Mouse (Mus musculus): ENCODE measurements around the gene Col18a1.
"Not testable (repeated sequence)": the region's sequence is repeated elsewhere in the genome, so short reads cannot be mapped to it uniquely, and the experiment has no call there.

Gene Col18a1

DNA sequence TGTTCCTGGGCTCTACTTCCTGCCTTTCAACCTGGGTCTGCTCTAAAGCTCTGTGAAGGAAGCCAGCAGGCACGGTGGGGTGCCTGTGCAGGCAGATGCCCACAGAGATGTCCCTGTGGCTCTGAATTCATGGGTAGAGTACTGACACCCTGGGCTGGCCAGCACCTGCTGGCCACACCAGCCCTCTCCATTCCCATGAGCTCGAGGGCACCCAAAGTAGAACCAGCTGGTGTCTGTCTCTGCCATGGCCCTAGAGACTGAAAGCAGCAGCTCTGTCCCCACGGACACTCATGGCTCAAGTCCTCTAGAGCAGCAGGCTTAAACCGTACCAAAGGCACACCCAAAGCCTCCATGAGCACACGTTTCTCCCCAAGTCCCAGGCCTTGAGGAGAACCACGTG is 30.1 kb downstream of the Col18a1 start:
- DNase-seq (ENCODE audit: low spot score in 2 of 2): no peak

DNA sequence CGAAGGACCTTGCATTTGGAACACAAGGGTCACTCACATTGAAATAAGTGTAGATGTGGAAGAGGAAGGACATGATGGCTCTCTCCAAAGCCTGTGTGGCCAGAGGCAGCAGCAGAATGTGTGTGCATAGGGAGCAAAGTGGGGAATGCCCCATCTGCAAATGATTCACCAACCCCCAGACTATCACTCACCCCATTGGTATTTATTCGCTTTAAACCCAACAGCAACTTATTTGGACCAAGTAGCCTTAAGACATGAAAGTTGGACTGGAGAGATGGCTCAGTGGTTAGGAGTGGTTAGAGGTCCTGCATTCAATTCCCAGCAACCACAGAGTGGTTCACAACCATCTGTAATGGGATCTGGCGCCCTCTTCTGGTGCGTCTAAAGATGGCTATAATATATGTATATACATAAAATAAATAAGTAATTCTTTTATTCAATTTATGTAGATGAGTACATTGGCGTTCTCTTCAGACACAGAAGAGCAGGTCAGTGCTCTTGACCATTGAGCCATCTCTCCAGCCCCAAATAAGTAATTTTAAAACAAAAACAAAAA is 31.0 kb downstream of the Col18a1 start:
- peak in 1 of 2 experiments; percentile 62 for DNase-seq (ENCODE audit: low spot score in 2 of 2)

DNA sequence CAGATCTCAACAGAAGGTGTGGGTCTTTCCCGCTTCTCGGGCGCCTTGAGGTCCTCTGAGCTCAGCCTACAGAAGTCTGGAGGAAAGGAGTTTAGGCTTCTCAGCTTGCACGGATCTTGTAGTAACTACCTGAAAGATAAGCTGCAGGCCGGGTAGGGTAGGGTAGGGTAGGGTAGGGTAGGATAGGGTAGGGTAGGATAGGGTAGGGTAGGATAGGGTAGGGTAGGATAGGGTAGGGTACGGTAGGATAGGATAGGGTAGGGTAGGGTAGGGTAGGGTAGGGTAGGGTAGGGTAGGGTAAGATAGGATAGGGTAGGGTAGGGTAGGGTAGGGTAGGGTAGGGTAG is 31.6 kb downstream of the Col18a1 start:
- not testable (repeated sequence) for DNase-seq (ENCODE audit: low spot score in 2 of 2)

DNA sequence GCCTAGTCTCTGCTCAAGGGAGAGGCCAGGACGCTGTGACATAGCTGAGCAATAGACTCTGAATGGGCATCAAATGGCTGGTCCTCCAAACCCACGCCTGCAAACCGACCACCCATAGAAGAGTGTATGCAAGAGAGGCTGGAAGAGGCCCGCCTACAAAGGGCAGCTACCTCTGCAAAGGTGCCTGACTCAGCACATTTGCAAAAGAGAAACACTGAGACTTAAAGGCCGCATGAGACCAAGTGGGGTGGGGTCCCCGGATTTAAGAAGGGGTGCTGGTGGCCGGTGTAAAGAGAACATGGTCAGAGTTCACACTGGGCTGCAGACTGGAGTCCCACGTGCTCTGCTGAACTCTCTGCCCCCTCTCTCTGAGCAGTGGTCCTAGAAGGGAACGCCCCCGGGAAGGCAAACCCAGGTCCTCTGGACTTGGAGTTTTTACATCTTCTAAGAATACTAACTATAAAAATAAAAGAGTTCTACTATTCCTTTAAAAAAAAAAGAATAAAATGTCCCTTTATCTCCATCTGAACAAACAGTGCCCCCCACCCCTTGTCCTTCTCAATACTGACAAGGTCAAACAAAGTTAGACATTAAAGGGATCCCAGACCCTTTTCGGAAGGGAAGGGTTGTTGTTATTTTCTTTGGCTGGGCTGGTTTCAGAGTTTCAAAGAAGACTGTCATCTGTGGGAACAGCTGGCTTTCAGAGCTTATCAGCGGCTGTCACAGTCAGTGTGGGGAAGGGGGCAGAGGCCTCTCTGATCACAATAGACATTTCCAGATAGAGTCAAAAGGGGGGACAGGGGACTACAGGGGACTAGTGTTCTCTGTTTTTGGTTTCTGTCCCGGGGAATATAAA is 32.2 kb downstream of the Col18a1 start:
- no peak for DNase-seq (ENCODE audit: low spot score in 2 of 2)

DNA sequence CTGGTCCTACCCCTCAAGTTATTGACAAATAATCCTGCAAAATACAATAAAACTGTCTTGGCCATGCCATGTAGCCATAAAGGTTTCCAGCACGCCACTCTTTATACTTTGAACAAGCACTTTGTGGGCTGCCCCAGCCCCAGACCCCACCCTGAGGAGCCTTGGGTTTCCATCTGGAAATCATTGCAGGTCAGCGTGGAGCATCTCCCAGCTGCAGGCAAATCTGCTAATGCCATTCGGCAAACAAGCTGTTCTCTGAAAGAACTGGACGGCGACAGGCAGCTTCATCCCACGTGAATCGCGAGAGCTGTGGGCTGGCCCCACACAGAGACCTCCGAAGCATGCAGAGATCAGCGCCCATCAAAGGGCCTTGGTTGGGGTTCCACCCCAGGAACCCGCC is 34.2 kb downstream of the Col18a1 start:
- DNase-seq (ENCODE audit: low spot score in 2 of 2): no peak

DNA sequence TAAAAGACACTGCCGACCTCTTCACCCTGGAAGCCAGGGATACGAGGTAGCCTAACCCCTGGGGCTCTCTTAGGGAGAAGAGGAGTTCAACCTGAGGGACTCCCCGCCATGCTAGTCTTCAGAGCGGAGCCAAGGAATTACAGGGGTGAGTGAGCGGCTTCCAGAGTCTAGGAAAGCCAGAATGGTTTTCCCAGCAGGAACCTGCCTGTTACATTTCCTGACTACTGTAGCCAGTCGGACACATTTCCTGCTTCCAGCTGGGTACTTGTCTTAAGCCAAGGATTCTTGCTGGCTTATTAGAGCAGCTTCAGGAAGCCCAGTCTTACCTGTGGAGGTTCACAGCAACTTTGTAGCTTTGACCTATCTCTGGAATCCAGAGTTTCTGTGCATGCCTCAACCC is 34.8 kb downstream of the Col18a1 start:
- no peak for DNase-seq (ENCODE audit: low spot score in 2 of 2)

DNA sequence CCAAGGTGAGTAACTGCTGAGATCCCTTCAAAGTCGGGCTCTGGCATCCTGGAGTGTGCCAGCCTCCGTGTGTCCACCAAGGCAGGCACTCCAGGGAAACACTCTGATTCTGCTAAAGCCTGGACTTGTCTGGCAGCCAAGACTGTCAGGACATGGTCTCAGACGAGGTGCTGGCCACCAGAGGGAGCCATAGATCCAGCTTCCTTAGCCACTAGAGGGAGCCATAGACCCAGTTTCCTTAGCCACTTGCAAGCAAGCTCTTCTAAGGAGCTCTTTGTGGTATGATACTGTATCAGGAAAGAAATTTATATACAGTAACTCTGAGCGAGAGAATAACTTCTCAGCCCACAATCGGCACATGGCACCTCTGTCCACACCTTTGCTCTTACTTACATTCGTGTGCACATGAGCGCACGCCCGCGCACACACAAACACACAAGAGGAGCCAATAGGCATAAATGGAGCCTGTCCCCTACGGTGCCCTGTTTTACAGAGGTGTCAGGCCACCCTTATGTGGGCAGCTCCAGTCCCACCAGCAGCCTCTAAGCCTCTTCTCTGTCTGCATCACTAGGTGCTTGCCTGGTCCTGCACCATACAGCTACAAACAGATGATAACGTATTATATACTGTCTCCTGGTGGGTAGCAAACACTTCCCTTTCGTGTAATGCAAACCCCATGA is 35.6 kb downstream of the Col18a1 start:
- peak; percentile 85 to 89 for DNase-seq (ENCODE audit: low spot score in 2 of 2)

DNA sequence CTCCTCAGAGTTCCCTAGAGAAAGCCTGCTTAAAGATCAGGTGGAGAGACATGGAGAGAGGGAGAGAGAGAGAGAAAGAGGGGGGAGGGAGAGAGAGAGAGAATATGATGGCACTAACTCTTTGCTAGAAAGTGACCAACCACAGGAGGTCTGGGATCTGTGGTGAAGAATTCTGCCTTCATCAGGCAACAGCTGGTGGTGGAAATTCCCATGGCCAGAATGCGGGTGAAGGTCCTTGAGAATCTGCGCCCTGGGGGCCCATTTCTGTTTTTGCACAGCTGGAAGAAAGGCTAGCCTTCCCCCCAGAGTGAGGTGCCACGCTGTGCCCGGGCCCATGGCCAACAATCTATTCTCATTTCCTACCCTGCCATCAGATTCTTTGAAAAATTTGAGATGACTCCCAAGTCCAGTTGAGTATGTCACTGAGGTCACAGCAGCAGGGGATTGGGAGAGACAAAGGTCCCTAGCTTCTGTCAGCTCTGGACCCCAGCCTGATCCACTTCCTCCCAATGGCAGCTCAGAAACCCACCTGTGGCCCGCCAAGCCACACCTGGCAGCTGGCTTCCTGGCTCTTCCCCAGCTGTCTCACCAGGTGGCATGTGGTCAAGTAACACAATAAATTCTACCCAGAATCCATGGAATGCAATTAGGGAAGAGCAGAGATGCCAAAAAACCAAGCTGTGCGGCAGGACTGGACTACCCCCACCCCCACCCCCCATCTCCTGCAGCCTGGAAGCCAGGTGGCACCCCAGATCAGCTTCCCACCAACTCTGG is 36.5 kb downstream of the Col18a1 start:
- no peak for DNase-seq (ENCODE audit: low spot score in 2 of 2)

DNA sequence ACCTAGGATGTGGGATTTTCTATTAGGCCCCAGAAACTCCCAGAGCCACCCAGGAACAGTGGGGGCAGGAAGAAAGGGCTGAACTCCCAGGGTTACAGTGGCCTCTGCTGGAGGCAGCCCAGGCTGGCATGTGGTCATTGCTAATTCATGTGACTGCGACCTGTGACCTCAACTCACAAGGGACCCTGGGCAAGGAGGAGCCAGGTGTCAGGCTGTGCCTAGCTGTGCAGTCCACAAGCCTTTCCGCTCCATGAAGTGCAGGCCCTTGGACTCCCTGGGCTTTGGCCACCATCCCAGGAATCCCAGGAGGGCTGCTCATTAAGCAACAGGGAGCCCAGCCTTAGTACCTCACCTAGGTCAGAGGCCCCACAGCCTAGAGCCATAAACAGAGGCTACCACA is 38.4 kb downstream of the Col18a1 start:
- no peak for DNase-seq (ENCODE audit: low spot score in 2 of 2)

DNA sequence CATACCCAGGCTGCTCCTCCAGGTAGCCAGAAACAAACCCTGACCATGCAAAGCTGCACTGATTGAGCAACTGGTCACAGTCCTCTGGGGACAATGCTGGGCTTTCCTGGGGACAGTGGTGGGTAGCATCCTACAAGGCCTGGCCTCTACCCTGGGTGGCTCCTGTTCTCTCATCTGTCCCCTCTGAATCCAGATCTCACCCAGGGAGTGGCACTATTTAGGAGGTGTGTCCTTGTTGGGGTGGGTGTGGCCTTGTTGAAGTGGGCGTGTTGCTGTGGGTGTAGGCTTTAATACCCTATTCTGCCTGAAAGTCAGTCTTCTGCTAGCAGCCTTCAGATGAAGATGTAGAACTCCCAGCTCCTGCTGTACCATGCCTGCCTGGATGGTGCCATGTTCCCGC is 39.8 kb downstream of the Col18a1 start:
- DNase-seq (ENCODE audit: low spot score in 2 of 2): no peak

DNA sequence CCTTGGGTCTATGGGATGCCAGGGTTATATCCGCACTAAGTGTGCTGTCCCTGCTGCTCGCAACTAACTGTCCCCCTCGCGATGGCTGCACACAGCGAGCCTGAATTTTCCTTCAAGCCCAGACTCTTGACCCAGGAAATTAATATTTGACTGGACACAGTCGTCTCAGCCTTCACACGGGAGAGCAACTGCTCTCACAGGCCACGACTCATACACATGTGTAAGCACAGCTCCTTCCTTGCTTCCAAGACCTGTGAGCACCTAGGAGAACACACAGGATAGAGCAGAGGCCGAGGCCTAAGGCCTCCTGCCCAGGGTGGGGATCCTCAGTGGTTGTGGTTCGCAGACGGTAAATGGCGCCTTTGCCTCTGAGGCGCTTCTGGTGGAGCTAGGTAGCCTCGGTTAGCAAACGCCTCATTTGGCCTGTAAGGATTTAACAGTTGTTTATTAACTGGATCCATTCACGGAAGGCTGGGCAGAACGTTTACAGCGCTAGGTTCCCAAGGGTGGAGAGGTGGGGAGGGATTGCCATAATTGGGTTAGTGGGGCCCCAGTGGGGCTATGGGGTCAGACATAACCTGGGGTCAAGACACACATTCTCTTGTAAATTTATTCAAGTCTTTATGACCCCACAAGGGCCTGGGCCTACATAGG is 41.1 kb downstream of the Col18a1 start:
- no peak for DNase-seq (ENCODE audit: low spot score in 2 of 2)

DNA sequence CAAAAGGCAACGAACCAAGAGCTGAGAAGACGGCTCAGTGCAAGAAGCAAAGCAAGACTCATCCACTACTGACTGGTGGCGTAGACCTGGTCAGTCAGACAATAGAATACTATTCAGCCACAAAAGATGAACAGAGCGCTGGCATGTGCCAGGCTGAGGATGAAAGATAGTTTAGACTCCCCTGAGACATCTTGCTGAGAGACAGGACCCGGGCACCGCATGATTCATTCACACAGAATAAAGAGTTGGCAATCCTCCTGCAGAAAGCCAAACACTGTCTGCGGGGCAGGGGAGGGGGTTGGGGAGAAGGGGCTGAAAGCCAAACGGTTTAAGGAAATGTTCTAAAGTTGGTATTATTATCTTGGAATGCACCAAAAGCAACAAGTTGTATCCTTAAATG is 42.4 kb downstream of the Col18a1 start:
- DNase-seq (ENCODE audit: low spot score in 2 of 2): no peak

DNA sequence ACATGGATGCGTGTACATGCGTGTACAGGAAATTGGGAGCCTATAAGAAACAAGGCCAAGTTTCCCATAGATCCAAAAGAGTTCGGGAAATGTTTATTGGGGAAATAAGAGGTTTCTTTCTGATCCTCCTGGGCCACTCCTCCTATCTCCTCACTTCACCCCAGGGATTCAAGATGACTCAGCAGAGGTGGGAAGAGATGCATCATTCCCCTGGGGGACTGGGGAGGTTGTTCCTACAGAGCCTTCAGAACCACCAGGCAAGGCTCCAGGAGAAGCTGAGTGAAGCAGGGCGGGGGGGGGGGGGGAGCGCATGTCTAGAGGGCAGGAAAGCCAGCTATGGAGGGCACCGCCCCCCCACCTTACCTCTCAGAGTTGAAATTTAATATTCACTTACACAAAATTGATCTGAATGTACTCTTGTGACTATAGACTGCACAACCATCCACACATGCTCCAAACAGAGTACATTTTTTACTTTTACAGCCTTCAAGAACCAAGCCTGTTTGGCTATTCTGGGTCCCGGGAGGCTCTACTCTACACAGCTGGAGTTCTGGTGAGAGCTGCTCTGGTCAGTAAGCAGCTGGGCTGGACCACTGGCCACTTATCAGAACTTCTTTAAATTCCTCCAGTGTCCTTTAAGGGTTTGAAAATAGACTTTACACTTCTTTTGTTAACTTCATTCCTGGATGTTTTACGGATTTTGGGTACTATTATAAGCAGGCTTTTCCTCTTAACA is 44.9 kb downstream of the Col18a1 start:
- no peak for DNase-seq (ENCODE audit: low spot score in 2 of 2)

DNA sequence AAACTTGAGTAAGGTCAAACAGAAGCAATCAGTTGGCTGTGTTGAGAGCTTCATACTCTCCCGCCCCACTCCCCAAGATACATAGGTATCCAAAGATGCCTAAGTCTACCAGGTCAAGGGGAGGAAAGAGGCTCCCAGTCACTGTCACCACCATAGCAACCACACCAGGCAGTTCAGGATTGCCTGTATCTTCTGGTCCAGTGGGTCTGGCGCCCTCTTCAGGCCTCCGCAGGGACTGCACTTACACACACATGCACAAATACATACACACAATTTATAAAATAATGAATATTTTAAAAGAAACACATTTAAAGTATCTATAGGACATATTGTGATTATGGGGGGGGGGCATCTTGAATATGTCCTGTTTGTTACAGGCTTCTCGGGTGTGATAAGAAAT is 45.8 kb downstream of the Col18a1 start:
- DNase-seq (ENCODE audit: low spot score in 2 of 2): no peak

DNA sequence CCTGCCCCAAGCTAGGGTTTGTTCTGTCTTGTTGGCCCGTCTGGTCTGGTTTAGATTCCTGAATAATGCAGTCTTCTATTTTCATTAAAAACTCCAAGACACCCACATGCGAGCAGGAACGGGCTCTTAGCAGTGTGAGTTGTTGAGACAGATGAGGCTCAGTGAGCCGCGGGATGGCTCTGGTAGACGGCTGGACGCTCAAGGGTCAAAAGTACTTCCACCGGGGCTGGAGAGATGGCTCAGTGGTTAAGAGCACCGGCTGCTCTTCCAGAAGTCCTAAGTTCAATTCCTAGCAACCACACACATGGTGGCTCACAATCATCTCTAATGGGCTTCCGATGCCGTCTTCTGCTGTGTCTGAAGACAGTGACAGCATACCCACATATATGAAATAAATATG is 46.9 kb downstream of the Col18a1 start:
- no peak for DNase-seq (ENCODE audit: low spot score in 2 of 2)

DNA sequence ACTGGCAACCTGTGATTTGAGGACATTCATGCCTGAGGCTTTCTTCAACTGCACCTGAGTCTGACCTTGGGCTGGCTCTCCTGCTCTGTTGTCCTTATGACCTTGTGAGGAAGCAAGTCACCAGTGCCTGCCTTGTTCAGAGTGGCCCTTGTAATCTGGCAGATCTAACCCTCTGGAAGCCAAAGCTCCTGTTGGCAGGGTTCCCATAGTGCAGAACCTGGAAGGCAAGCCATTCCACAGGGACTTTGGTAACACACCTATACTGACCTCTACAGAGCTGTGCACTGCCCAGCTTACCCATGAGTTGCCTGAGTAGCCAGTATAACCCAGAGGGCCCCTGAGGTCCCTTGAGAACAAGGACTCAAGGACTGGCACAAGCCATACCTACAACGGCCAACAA is 48.0 kb downstream of the Col18a1 start:
- DNase-seq (ENCODE audit: low spot score in 2 of 2): no peak

DNA sequence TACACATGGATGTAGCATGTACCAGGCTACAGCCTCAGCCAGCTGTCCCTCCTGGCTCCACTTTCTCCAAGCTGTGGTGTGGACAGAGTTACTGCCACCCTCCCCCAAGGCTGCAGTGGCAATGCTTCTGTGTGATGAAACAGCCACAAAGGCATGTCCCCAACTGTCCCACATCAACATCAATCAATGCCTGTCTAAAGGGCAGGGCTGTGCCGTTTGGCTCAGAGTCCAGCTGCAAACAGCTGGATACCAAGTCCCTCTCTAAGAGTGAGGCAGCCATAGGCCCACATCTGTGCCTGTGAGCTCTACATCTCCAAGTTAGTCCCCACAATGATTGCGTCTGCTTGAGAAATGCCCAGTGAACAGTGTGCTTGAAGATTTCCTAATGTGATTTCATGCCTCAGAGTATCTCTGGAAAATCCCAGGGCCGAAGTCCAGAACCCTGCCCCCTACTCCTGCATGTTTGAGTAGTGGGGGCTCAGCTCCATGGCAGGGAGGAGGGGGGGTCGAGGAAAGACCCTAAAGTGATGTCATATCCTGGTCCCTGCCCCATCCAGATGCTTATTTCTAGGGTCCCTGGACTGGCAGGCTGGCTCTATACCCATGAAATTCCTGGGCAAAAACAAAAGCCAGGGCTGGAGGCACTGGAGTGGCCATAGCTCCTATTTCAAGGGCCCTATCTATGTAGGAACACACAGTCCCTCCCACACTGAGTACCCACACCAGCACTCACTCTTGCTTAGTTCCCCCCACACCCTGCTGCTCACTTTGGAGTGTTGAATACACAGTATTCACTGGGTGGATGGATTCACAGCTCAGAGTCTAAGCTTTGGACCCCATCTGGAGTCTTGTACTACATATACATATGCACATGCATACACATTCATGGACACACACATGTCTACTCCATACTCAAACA is 49.6 kb downstream of the Col18a1 start:
- DNase-seq (ENCODE audit: low spot score in 2 of 2): no peak

DNA sequence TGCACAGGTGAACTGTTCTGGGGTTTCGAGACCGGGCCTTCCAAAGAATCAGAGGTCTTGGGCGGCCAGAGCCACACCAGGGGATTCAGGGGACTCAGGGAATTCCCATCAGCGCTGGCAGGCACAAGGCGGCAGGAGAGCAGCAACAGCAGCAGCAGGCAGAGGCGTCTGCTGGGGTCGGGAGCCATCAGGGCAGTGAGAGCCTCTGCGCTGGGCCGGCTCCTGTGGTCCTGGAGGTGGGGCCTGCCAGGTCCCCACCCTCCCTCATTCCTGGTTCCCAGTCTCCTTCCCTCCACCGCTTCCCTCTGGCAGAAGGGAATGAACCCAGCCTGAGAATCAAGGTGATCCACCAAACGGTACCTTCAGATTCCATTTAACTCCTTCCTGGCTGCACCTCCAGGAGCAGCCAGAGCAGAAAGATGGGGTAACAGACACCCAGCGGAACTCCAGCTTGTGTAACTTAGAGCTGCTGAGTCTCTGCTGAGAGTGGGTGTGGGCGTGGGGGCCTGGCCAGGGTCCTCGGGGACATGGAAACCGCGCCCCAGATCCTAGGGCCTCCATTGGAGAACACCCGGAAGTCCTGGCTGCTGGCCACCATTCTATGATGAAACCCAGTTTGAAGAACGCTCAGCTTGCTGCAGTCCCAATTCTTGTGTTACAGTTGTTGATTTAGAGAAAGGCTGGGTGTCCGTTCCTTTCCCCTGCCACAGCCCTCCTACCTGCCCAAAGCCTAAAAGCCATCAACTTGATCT is 52.7 kb downstream of the Col18a1 start:
- no peak for DNase-seq (ENCODE audit: low spot score in 2 of 2)

DNA sequence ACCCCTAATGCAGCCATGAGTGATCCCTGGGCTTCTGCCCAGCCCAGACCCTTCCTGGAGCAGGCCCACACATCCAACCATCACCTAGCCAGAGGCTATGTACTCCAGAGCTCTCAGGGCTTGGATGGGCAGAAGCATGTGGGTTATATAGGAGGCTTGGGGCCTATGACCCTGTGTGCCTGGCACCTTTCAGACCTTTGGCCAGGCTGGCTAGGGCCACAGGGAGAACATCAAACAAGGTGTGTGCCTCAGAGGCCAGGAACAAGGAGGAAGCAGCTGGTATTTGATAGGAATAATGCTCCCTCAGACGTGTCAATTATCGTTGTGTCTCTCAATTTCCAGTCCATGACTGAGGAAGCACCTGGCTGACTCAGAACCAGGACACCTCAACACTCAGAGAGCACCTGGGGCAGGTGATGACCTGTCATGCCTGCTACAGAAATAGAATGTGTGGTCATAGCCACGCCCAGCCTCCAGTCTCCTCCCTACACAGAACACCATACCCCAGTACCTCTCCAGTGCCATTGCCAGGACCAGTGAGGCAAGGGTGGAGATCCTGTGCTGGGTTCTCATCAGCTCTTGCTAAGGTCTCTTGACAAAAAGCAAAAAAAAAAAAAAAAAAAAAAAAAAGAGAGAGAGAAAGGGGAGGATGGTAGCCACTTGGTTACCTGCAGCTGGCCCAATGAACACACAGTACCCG is 54.6 kb downstream of the Col18a1 start:
- DNase-seq (ENCODE audit: low spot score in 2 of 2): no peak

Data from spleen, postnatal 10 days (tissue).